Mouse (Mus musculus): ENCODE data around the gene Mansc1.

The Mansc1 gene

DNA sequence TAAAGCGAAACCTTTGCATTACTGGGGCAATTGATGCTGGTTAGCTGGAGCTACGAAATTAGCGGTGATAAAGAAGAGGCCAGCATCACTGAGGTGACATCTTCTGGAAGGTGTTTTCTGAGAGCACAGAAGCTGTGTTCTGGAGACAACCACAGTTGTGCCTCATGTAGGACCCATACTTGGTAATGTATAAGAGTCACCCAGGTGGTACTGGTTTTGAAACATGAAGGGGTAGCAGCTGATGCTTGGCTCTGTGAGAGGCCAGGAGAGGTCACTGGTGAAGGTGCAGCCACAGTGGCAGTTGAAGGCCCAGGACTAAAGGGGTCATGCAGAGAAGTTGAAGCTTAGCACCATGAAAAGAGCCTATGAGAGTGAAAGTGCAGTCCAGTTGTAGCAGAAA, 6.9 kb upstream of the Mansc1 start, which contains the start of gene Borcs5:
TSS of gene Borcs5 (plus strand) at position 301 of the 400 bp plus-strand sequence.
- no peak for DNase-seq (ENCODE audit: low read depth, low spot score)

DNA sequence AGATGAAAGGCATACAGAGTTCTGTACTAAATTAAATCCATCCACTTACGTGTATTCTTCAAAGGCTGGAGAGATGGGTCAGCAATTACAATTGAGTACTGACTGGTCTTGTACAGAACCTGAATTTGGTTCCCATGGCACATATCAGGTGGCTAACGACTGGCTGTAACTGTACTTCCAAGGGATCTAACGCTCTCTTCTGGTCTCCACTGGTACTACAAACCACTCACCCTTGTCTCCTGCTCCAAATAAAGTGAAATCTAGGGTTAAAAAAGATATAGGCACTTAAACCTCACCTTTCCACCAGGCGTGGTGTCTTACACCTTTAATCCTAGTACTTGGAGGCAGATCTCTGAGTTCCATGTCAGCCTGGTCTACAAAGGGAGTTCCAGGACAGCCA, 4.2 kb upstream of the Mansc1 start:
- DNase-seq (ENCODE audit: low read depth, low spot score) = no peak

DNA sequence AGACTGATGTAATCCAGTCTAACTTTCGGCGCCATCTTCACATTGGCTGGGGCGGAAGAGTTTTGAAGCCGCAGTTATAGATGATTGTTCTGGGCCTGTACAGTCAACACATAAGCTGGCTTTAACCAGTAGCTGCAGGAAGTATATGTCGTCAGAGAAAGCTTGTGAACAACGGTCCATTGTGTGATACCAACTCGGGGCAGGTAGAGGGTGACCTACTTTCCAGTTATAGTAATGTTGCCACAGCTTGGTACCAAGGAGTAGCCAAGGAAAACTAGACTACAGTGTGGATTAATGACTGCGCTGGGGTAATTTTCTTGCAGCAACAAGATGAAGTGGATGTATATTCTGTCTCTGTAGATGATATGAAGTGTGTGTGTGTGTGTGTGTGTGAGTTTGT, 1.3 kb upstream of the Mansc1 start:
- DNase-seq (ENCODE audit: low read depth, low spot score) = no peak

DNA sequence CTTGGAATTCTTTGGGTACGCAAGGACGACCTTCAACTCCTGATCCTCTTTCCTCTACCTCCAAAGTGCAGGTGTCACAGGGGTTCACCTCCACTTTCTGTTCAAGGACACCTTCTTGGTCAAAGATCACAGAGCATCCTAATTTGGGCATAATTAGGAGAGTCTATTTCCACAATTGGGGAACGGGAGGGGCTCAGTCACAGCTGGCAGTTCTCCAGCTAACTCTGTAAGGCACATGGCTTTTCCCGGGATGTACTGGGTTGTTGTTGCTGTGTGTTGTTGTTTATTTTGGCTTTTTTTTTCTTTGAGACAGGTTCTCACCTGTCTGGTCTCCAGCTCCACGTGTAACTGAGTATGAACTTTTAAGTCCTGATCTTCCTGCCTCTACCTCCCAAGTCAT, 468 bp upstream of the Mansc1 start:
- DNase-seq (ENCODE audit: low read depth, low spot score) = no peak

DNA sequence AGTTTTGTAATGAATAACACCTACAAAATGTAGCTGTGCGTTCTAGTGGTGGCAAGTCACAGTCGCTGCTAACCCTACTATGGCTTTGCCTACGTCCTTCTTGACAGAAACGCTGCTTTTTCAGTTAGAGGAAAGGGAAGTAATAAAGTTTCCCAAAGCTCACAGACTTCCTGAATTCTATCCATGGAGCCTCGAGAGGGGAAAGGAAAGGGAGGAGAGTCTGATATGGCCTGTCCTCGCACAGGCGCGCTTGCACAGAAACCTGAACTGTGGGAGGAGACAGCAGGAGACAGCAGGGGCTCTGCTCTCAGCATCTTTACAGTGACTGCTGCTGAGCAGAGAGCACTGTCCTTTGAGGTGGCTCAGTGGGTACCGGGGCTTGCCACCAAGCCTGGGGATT, 1.8 kb downstream of the Mansc1 start:
- DNase-seq (ENCODE audit: low read depth, low spot score) = no peak

DNA sequence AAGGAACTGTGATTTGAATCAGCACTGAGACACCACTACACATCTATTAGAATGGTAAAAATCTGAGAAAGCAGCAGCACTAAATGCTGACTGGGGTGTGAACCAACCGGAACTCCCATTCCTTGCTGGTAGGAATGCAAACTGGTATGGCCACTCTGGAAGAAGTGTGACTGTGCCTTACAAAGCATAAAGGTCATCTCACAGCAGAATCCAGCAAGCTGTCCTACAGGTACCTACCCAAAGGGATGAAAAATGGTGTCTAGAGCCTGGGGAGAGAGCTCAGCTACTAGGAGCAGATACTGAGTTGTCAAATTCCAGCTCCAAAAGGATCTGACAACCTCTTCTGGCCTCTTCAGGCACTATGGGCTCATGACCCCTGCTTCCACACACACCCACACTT, 5.7 kb downstream of the Mansc1 start:
- no peak for DNase-seq (ENCODE audit: low read depth, low spot score)

DNA sequence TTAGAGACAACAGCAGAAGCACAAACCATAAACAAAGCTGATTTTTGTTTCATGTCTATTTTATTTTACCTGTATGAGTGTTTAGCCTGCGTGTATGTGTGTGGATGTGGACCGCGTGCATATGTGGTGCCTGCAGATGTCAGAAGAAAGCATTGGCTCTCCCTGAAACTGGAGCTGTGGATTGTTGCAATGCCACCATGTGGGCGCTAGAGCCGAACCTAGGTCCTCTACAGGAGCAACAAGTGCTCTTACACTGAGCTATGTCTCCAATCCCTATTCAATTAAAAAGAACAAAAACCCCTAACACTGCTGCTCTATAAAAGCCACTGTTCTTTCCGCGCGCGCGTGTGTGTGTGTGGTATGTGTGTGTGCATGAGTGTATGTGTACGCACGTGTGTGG, 6.9 kb downstream of the Mansc1 start:
- DNase-seq (ENCODE audit: low read depth, low spot score) = no peak

DNA sequence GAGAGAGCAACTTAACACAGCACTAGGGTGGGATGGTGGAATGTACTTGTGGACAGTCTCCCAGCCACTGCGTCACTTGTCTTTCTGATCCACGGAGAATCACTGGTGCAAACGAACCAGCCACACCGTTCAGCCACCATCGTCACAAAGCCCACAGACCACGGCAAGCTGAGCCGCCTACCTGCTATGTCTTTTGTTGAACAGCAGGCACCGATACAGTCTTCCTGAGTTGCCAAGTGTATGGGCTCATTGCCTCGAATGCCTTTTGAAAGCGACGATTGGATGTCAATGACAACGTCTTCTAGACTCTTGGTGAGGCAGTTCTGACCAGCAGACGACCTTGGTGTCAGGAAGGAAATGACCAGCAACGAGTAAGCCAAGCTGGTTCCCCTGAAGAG, 10.7 kb downstream of the Mansc1 start:
- no peak for DNase-seq (ENCODE audit: low read depth, low spot score)

DNA sequence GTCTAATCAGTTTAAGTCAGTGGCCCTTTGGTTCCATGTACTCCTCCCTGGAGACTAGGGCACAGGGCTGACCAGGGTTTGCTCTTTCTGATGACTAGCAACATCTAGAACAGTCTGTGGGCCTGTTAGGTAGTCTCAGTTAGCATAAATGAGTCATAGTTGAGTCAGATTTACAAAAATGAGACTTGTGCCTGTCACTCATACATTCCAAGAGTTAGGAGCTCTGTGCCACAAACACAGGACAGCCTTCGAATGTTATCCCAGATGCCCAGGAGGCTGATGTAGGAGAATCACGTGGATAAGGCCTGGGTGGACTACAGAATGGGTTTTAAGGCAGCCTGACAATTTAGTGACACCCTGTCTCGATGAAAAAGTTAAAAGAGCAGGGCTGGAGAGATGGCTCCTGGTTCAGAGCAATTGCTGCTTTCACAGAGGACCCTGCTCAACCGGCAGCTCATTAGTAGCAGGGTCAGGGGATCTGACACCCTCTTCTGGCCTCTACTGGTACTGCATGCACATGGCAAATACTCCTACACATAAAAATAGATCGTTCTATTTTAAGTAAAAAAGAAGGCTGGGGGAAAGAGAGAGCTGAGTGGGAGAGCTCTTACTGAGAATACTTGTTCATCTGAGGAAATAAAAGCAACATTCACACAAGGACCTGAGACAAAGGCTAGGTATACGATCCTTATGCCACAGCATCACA, 11.3 kb downstream of the Mansc1 start:
- no peak for DNase-seq (ENCODE audit: low read depth, low spot score)

DNA sequence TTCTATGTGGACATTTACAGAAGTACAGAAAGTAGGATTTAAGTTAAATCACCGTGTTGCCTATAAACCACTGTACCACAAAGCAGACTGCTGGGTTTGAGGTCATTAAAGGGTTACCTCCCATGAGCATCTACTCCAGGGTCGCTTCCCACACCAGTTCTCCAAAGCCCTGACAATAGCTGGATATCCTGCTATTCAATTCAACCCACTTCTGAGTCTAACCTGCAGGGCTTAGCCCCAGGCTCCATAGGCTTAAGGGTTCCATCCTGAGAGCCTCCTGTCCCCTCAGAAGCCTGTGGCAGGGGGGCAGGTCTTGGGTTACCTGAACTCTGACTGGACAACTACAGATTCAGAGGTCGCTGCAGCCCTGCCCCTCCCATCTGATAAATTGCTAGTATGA, 12.2 kb downstream of the Mansc1 start:
- no peak for DNase-seq (ENCODE audit: low read depth, low spot score)

DNA sequence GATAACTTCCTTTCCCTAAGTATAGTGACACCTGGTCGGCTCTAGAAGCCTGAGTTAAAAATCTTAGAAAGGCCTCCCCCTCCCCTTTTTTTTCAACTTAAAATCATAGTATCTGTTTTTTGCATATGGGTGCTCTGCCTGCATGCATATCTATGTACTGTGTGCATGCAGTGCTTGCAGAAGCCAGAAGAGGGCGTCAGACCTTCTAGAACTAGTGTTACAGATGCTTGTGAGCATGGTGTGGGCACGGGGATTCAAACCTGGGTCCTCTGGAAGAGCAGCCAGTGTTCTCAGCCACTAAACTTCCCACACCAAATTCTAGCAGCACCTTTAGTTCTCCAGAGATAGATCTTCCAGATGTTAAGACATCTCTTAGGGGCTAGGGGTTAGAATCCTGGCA, 14.7 kb downstream of the Mansc1 start:
- DNase-seq (ENCODE audit: low read depth, low spot score) = no peak

DNA sequence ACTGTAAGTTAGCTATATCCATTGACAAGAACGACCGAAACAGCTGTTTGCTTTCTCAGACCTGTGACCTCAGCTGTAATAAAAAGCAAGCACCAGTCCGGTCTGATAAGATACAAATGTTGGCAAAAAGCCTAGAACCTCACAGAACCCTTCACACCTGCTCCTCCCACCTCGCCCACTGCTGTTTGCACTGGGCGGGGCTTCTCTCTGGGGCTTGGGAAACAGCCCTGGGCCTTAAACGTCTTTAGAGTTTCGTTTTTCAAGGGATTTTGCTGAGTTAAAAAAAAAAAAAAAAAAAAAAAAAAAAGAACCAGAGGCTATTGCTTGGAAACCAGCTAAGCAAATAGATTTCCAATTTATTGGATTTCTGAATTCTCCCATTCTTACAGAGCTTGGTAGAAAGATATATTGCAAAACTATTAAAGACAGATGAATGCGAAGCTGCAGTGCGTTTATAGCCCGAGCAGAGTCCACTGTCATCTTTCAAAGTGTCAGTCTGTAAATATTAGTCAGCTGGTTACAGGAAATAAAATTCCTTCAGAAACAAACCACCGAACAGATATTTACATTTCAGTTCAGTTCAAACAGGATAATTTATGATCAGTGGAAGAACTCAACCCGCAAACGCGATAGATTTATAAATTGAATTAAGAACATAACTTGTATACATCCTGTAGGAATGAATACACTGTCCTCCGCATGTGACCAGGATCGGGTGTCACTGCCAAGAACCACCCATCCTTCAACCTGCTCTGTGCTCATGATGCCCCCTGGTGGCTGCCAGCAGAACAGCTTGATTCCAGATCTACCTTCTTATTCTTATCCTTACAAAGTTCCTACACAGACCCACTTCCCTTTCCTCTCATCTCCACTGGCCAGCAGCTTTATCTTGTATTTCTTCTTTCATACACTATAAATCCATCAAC, 17.3 kb downstream of the Mansc1 start:
- DNase-seq (ENCODE audit: low read depth, low spot score) = peak; percentile 83

DNA sequence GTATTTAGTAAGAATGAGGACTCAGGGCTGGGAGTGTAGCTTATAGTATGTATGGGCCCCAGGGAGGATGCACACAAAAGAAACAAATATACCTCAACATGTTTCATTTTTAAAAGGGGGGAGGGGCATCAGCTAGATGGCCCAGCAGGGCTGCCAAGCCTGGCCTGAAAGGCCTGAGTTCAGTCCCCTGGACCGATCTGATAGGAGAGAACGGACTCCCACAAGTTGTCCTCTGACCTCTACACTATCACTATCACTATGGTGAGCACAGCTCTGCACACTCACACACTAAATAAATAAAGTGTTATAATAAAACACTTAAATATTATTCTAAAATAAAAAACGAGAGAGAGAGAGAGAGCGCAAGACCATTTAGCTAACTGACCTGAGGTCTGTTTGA, 18.0 kb downstream of the Mansc1 start:
- DNase-seq (ENCODE audit: low read depth, low spot score) = no peak

DNA sequence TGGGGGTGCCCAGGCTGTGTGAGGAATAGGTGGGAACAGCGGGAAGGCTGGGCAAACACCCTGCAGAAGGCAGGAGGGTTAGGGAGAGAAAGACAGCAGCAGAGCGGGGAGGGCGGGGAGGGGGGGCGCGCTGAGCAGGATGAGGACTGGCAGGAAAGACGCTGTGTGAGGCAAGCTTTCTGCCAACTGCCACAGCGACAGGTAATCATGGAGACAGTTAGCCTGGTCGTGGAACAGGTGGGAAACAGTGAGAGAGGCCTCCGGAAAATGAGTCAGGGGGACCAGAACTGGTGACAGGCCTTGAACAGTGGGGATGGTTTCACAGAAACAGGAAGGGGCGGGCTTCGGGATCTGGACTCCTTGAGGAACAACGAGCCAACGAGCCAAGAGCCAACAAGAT, 20.4 kb downstream of the Mansc1 start:
- DNase-seq (ENCODE audit: low read depth, low spot score) = no peak

DNA sequence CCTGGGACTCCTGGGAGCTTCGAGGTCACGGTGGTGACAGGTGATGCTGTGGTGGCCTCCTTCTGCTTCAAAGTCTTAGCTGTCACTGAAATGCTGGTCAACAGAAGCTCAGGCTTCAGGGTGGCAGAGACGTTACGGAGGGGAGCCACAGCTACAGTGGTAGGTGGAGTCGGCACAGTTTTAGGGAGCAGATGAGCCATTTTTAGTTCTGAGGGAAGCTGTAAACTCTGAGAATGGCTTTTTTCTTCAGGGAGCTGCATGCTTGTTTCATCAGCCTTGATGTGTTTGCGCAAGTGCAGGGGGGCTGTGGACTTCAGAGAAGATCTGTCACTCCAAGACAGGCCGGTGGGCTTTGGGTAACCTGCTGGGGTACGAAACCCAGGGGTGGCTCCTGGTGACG, 21.9 kb downstream of the Mansc1 start:
- no peak for DNase-seq (ENCODE audit: low read depth, low spot score)

DNA sequence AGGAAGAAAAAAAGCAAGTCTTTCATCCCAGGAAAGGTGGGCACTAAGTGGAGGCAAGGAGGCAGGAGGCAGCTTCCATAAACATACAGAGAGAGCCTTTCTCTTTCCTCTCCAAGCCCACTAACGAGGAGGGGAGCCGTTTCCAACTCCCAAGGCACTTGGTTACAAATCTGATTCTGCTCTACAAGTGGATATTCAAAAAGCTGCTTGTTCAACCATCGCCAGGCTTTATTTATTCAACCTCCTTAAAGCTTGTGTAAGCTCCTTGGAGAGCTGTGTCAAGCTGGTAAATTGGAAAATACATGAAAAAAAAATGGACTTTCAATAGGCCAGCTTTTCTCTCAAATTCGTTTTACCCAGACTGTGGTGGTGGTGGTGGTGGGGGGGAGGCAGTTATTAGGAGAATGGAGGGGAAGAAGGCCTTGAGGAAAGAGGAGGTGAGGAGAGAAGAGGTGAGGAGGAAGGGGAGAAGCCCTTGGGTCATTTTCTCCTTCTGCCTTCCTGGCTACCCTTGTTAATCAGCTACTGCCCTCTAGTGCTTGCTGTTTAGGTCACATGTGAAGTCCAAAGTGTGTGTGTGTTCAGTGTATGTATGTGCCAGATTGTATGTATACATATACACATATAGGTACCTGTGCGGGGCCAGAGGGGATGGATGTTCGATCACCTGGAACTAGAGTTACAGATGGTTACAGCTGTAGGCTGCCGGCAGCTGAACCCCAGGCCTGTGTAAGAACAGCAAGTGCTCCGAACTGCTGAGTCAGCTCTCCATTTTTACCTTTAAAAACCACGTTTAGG, 25.1 kb downstream of the Mansc1 start:
- no peak for DNase-seq (ENCODE audit: low read depth, low spot score)

DNA sequence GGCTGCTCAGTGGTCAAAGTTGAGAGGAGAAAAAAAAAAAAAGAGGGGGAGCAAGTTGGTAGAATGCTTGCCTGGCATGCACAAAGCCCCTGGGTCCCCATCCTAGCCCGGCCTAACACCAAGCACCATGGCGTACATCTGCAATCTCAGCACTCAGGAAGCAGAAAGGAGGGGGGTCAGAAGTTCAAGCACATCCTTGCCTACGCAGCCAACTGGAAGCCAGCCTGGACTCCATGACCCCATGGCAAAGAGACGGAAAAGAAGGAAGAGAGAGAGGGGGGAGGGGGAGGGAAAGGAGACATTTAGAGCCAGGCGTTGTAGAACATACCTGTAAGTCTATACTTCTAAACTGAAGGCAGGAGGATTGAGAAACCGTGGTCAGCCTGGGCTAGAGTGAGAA, 25.7 kb downstream of the Mansc1 start:
- no peak for DNase-seq (ENCODE audit: low read depth, low spot score)

DNA sequence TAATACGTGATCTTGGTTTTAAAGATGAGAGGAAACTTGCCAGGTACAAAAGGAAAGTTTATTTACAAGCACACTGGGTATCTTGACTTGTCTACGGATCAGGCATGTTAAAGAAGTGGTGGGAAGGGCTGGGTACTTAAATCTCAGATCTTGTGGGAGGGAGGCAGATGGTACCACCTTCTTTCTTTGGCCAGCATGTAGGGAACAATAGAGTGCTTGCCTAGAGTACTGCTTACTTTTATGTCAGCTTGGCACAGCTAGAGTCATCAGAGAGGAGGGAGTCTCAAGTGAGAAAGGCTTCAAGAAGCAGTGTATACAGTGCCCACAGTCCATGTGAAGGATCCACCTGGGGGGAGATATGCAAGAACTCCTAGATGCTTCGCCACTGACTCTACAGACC, 27.1 kb downstream of the Mansc1 start:
- DNase-seq (ENCODE audit: low read depth, low spot score) = no peak

DNA sequence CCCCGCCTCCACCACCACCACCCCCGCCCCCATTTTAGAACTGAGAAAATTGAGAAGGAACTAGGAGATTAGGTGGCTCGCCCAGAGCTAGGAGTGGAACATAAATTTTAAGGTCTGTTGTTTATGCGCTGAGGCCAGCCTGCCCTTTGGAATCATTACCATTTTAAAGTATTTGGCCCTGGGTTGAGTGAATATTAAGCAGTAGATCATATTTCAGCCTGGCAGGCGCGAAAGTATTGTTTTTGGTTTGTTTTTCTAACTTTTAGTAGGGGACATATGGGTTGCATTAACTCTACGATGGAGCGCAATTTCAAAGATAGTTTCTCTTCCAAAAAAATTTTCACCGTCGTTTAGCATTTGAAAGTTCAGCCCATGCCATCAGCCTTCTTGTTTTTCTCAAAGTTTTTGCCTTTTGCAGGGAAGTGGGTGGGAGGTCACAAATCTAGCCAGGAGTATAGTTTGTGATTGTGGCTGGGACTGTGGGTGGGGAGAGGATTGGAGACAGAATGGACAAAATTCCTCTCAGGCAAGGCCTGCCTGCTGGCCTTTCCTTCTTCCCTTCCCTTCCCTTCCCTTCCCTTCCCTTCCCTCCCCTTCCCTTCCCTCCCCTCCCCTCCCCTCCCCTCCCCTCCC, 29.8 kb downstream of the Mansc1 start:
- DNase-seq (ENCODE audit: low read depth, low spot score) = no peak

DNA sequence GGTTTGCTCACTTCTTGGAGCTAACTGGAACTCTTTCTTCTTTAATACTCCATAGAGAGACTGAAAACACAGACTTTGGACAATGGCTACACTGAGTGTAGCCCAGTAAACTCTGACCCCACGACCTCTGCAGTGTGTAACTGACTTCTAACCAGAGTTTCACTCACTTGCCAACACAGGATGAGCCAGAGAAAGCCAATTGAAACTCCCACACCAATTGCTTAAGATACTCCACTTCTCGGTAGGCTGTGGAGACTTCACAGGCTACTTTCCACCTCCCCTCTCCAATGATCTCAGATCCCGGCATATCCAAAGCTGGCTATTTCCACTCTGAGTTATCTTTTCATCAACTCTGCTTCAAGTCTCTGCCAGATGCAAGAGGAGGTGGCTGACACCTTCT, 30.5 kb downstream of the Mansc1 start:
- no peak for DNase-seq (ENCODE audit: low read depth, low spot score)

DNA sequence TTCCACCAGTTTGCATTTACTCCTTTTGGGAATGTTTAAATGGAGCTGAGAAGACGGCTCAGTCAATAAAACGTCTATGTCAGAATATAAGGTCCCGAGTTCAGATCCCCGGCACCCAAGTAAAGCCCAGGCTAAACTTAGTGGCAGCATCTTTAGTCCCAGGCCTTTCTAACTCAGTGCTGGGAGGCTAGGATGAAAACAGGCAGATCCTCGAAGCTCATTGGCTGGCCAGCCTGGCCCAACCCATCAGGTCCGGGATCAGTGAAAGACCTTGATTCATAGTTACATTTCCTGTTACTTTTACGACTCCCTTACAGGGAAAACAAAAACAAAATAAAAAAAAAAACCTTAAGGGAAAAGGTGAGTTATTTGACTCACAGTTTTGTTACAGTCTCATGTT, 31.2 kb downstream of the Mansc1 start:
- DNase-seq (ENCODE audit: low read depth, low spot score) = no peak

DNA sequence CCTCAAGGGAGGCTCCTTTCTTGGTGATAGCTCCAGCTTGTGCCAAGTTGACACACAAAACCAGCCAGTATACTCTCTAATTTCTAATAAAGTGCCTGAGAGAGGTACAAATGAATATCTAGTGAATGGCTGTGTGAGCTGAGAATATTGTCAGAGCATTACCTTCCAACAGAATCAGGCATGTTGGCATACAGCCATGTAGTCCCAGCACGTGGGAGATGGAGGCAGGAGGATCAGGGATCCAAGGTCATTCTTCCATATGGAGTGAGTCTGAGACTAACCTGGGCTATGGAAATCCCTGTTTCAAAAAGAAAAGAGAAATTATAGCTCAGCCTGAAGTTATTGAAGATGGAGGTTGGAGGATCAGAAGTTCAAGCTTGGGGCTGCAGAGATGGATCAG, 33.0 kb downstream of the Mansc1 start:
- DNase-seq (ENCODE audit: low read depth, low spot score) = no peak
